Mouse (Mus musculus) fibroblast of lung, adult 2 months (primary cell): ENCODE measurements around the gene Tlr8.

Source experiments
- DNase-seq: peaks from one replicate; pipeline ENCODE4 v3.0.0-alpha.2; 2011; ENCODE audit warnings: low read depth

Tlr8 gene

DNA sequence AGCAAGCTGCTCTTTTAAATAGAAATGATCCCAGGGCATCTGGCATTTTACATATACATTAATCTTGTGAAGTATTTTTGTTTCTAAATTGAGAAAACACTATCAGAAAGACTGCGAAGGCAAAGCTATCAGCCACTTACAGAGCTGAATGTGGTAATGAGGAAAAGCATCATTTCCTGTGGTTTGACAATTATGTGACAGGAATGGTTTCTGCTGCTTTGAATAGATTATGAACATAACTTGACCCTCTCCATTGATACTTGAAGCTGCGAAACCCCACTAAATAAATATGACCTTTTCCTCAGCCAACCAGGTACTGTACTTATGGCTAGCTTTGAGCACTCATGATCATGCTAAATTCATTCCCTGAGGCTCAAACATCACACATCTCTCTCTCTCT is 62.8 kb downstream of the Tlr8 start:
- no peak for DNase-seq

DNA sequence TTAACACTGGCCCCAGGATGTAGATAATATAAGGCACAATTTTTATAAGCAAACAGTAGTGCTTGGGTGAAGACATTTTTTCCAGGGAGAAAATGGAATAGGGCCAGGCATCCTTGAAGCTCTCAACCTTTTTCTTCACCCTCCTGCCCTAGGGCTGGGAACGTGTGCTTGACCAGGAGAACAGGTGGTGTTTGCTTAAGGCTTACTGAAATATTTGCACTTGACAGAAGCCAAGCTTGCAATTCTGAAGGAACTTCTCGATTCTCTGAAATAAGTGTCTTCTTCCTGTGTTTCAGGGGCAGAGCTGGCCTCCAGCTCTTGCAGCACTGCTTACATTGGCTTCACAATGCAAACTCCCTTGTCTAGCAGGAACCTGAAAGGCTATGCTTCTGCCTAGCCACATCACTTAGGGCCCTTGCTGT is 68.9 kb downstream of the Tlr8 start:
- no peak for DNase-seq
